Mouse (Mus musculus) v-Abl transformed pro-B cells (cell line): Measurements from ENCODE around the gene Hist1h3g.
"Not testable (repeated sequence)": the region's sequence is repeated elsewhere in the genome, so short reads cannot be mapped to it uniquely, and the experiment has no call there.

Source experiments
- in situ Hi-C, 2 experiments: fragments of 400-800 bp; cut with MboI; formaldehyde crosslinking; loops; one replicate each; pipeline ENCODE4 v1.15.1; 2025; ENCODE audit not compliant: unreplicated experiment in 2 of 2

Gene Hist1h3g

DNA sequence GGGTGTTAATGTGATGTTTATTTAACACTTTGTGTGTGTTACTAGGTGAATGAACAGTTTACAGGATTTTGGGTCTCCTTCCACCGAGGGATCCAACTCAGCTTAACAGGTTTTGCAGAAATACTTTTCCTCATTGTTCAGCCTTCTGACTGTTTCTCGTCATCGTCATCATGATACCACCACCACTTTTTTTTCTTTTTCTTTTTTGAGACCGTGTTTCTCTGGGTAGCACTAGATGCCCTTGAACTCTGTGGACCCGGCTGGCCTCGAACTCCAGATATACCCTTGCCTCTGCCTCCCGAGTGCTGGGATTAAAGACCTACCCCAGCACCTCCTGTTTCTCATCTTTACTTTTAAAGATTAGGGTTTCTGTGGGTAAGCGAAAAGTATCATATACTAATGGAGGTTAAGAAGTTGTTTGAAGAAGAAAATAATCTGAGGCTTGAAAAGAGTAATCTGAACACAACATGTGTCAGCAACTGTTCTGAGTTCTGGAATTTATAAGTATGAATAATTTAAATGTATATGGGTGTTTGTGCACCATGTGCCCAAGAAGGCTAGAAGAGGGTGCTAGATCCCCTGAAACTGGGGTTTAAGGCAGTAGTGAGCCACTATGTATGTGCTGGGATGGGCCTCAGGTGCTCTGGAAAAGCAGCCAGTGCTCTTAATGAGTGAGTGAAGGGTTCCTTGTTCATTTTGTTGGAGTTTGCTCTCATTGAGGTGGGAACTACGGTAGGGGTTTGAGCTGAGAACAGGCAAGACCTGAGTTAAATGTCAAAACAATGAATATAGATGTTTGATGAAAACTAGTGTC is 2.8 kb upstream of the Hist1h3g start:
- in situ Hi-C loops, result loop anchor here in 1 of 2 experiments (5.0 kb wide), 1 partner anchor 55 kb away; no protein-coding TSS in a partner anchor

DNA sequence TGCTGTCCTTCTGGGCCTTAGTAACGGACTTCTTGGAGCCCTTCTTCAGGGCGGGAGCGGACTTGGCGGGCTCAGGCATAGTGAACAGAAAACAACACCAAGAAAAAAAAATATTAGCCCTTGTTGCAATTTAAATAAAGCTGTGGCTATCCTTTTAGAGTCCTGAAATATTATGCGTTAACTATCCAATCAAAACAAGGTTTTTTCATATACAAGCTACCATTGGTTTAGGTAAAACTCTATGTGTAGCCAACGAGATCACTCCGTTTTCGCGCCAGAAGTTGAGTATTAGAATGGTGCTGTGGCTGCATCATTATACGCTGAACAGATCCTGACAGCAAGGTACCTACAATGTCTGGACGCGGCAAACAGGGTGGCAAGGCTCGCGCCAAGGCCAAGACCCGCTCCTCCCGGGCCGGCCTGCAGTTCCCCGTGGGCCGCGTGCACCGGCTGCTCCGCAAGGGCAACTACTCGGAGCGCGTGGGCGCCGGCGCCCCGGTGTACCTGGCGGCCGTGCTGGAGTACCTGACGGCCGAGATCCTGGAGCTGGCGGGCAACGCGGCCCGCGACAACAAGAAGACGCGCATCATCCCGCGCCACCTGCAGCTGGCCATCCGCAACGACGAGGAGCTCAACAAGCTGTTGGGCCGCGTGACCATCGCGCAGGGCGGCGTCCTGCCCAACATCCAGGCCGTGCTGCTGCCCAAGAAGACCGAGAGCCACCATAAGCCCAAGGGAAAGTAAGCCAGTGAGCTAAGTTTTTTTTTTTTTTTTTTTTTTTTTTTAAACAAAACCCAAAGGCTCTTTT is 1.5 kb upstream of the Hist1h3g start, which contains the start of gene Hist1h2af:
TSS of gene Hist1h2af (plus strand) at position 347 of the 808 bp plus-strand sequence.
- in situ Hi-C loops, result loop anchor here in 1 of 2 experiments (5.0 kb wide), 1 partner anchor 54 kb away; no protein-coding TSS in a partner anchor

DNA sequence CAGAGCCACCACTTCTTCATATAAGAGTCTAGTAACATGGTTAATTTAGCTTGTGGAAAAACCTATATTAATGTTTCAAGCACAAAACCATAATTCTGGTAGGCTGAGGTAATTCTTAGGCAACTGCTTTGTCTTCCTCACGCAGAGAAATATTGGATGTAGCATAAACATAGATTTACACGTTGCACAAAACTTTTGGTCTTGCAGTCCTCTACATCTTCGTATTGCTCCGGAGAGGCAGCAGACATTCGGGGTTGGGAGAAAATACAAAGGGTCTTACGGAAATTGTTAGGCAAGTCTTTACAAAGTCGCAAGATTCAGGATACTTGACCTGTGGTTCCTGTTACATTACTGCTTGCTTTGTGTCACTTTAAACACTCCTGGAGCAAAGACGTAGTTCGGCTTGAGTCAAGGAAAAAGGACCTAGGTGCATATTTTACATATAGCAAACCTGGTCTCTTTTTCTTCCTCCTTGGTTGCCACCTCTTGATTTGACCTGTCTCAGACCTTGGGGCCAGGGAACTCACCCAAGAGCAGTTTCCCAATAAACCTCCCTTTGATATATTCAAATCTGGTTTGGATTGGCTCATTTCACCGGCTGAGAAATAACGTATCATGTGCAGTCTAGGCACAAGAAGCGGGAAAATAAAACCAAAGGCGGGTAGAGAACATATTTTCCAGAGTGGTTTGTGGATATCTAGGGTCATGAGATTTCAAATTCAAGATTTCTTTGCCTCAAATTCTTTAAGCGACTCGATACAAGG is 672 bp upstream of the Hist1h3g start:
- in situ Hi-C loops, result loop anchor here in 1 of 2 experiments (5.0 kb wide), 1 partner anchor 53 kb away; no protein-coding TSS in a partner anchor

DNA sequence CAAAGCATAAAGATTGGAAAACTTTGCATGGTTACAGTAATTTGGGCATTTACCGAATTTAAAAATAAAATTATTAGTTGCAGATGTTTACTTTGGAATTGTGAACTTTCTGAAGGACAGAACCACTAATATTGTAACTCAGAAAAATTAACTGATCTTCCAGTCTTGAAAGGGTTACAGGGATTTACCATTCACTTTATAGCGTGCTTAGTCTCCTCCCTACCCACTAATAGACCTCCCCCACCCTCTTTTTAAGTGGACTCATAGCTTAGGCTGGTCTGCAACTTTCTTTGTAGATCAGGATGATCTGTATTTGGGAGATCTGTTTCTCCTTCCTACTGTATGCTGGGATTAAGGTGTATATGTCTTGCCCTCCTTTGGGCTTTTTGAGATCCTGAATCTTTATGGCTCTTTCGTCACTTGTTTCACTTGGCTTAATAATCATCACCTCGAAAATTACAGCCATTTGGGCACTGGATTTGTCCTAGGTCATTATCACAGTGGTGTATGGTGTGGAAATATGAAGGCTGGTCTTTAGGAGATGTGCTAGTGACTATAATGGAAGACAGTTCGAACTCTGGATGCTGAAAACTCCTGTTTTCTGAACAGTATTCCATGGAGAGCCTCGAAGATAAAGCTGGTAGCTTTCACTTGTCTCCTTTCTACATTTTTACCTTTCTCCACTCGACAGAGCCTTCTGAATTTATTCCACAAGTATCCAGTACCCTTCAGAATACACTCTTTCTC is 1.0 kb downstream of the Hist1h3g start:
- in situ Hi-C loops, result no loop called here

DNA sequence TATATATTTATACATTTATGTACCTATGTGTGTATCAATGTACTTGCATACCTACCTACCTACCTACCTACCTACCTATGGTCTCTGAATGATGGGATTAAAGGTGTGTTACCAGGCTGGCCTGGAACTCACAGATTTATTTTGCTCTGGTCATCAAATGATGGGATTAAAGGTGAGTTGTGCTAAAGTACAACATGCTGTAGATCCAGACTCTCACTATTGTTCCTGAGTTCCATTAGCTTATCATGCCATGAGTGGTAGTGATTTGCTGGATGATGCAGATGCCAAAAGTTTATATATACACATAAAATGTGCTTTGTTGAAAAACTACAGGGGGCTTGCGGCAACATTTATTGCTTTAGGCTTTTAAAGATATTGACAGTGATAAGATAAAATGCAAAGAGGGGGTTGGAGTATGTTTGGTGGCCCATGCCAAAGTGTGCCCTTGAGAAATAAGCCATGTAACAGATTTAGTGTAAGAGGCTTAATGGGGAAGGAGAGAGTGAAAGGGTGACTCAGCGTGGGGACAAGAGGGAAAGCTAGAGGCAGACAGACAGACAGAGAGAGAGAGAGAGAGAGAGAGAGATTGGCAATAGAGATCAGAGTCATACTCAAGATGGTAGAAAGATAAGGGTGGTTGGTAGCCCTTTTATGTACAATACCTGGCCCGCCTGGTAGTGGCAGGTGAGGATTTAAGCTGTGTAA is 1.9 kb downstream of the Hist1h3g start:
- in situ Hi-C loops, result no loop called here

DNA sequence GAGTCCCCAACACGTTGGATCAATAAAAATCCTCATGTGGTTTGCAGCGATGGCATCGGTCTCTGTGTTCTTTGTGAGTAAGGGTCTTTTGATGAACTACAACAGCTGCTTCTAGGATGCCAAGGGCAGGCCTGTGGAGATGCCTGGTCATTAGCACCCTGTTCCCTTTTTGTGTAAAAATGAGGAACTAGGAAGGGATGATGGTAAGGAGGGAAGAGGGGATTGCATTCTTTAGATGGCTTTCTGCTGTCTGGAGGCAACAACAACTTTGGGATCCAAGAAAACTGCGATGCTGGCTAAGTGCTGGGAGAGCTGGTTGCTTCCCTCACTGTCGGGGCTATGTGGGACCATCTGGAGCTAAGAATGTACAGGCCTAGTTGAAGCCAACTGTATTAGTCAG is 3.0 kb downstream of the Hist1h3g start:
- in situ Hi-C loops, result no loop called here

DNA sequence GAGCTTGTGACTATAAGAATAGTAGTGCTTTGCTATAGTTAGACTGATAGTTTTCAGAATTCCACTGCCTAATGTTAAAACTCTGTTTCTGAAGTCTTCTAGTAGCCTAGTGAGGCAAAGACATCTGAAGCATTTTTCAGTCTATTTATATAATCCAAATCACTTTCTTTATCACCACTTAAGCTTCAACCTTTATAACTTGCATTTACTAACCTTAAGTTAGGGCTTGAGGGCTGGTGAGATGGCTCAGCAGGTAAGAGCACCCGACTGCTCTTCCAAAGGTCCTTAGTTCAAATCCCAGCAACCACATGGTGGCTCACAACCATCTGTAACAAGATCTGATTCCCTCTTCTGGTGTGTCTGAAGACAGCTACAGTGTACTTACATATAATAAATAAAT is 4.6 kb downstream of the Hist1h3g start:
- in situ Hi-C loops, result not testable (repeated sequence)

DNA sequence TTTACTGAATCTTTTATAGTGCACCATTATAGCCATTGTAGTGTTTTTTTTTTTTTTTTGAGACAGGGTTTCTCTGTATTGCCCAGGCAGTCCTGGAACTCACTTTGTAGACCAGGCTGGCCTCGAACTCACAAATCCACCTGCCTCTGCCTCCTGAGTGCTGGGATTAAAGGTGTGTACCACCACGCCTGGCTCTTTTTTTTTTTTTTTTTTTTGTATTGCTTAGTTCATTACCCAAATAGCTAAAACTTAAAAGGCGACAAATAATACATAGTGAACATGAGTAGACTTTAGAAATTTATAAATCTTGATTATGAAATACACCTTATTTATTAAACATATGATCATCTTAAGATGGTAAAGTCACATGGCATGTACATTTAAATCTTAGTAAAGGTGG is 6.3 kb downstream of the Hist1h3g start:
- in situ Hi-C loops, result no loop called here

DNA sequence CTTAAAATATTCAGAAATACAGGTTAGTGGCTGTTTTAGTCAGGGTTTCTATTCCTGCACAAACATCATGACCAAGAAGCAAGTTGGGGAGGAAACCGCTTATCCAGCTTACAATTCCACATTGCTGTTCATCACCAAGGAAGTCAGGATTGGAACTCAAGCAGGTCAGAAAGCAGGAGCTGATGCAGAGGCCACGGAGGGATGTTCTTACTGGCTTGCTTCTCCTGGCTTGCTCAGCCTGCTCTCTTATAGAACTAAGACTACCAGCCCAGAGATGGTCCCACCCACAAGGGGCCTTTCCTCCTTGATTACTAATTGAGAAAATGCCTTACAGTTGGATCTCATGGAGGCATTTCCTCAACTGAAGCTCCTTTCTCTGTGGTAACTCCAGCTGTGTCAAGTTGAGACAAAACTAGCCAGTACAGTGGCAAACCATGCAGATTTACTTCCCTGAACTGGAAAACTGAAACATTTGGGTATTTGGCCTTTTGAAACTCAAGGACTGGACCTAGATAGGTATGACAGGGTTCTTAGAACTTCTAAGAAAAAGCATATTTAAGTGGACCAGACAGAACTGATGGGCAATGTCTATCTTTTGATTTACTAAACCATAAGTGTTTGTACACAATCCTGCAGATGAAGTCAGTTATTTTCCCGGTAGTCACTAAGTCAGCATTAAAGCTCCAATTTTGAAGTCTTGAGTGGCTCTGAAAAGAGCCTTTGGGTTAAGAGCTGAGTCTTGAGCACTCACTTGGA is 7.2 kb downstream of the Hist1h3g start:
- in situ Hi-C loops, result not testable (repeated sequence)

DNA sequence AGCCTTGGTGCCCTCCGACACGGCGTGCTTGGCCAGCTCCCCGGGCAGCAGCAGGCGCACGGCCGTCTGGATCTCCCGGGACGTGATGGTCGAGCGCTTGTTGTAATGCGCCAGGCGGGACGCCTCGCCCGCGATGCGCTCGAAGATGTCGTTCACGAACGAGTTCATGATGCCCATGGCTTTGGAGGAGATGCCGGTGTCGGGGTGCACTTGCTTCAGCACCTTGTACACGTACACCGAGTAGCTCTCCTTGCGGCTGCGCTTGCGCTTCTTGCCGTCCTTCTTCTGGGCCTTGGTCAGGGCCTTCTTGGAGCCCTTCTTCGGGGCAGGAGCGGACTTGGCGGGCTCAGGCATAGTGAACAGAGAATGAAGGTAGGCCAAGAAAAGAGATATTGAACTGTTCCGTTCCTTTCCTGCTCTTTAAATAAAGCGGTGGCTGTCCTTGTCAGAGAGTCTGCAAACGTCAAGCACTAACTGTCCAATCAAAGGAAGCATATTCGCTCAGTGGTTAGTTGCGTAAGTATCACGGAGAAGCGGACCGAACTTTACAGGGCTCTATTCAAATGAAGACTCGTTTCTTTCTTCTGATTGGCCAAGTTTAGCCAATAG is 7.9 kb downstream of the Hist1h3g start, which contains the start of gene Hist1h2bh:
TSS of gene Hist1h2bh (minus strand) at position 394 of the 609 bp plus-strand sequence.
- in situ Hi-C loops, result not testable (repeated sequence)

DNA sequence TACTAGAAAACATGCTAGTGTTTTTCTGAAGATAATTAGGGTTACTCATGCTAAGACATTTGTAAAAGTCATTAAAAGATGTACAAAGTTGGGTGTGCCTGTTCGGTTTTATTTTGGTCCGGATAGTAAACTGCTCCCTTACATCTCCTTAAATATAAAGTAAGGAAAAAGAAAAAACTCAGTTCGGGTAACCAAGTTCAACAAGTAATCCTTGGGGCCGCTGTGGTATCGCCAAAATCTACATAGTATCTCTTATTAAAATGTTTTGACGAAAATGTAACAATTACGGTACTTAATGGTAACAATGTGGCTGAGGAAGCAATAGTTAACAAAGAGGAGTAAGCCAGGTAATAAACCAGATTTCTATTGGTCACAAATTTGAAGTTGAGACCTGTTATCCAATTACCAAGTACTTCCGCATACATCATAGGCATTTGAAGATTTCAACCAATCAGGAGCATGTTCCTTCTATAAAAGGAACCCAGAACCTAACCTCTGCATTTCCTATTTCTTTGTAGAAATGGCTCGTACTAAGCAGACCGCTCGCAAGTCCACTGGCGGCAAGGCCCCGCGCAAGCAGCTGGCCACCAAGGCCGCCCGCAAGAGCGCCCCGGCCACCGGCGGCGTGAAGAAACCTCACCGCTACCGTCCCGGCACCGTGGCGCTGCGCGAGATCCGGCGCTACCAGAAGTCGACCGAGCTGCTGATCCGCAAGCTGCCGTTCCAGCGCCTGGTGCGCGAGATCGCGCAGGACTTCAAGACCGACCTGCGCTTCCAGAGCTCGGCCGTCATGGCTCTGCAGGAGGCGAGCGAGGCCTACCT is 9.0 kb downstream of the Hist1h3g start, which contains the start of gene Hist1h3f:
TSS of gene Hist1h3f (plus strand) at position 88 of the 822 bp plus-strand sequence.
- in situ Hi-C loops, result no loop called here

DNA sequence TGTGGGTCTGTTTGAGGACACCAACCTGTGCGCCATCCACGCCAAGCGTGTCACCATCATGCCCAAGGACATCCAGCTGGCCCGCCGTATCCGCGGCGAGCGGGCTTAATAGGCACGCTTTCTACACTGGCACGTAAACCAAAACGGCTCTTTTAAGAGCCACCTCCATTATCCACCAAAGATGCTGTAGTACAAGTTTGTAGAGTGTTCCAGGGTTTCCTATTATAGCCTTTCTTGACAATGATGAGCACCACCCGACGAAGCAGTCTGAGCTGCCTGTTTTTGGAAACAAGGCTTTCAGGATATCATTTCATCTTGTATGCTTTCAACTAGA is 9.5 kb downstream of the Hist1h3g start:
- in situ Hi-C loops, result not testable (repeated sequence)

DNA sequence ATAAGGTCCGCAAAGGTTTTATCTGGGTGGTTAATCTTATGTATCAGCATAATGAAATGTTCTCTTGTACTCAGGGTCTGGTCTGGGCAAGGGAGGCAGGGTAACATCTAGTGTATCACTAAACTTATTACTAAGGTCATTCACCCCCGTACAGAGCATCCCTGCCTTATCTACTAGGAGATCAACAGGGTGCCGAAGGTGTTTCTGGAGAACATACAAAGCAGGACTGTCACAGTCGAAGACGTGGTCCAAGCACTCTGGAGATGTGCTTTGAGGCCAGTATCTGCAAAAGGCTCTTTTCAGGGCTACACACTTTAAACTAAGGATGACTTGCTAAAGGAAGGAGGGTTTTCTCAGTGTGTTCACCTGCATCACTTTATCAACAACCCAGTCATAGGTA is 11.5 kb downstream of the Hist1h3g start:
- in situ Hi-C loops, result no loop called here

DNA sequence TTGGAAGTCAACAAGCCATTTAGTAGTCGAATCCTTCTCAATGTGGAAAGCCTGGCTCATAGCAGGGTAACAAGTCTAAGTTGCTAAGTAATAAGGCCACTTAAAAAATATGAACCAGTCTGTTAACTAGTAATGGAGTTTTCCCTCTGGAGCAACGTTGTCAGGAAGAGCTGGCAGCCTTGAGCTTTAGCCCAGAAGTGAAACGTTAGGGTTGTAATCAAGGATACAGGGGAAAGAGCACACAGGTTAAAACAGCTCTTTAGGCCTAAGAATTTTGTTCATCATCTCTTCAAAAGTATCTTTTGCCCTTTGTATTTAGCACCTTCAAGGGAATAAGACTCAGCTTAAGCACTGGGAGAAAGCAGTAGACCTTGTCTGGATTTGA is 15.5 kb downstream of the Hist1h3g start:
- in situ Hi-C loops, result loop anchor here (5.0 to 25.0 kb wide), 5 partner anchors 144 to 1796 kb away; partner anchors contain the start of genes Hist1h1t (in 1 of the 2), Hist1h2ak (in 1 of the 2), Hist1h2bb (in 1 of the 2) and Hist1h2bn (in 1 of the 2)

DNA sequence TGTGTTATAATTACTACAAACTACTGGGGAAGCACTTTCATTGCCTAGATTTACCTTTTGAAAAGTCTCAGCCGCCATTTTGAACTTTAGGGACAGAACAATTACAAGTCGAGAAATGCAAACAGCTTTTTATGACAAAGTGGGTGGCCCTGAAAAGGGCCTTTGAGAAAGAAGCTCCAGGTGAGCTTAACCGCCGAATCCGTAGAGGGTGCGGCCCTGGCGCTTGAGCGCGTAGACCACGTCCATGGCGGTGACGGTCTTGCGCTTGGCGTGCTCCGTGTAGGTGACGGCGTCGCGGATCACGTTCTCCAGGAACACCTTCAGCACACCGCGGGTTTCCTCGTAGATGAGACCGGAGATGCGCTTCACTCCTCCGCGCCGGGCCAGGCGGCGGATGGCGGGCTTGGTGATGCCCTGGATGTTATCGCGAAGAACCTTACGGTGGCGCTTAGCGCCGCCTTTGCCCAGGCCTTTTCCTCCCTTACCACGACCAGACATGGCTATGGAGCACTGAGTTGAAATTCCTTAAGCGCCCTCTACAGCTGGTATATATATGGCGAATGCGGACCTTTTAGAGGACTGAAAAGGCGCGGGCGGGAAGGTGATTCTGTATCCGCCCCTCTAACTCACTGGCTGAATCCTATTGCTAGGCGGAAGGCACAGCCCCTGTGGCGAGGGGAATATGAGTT is 16.1 kb downstream of the Hist1h3g start, which contains the start of gene Hist1h4f:
TSS of gene Hist1h4f (minus strand) at position 503 of the 689 bp plus-strand sequence.
- in situ Hi-C loops, result loop anchor here (5.0 to 25.0 kb wide), 5 partner anchors 144 to 1796 kb away; partner anchors contain the start of genes Hist1h1t (in 1 of the 2), Hist1h2ak (in 1 of the 2), Hist1h2bb (in 1 of the 2) and Hist1h2bn (in 1 of the 2)
